Mouse (Mus musculus): ENCODE results near the gene Garnl3.

- TF ChIP-seq CTCF (IDR thresholded peaks at IDR 0.05; ENCODE audit: low read depth): no peak
- TF ChIP-seq EP300 (IDR thresholded peaks at IDR 0.05; ENCODE audit: low read depth): no peak
Observed at GRCm38 (mm10) chr2:33167060-33167459, 35.6 kb upstream of the Garnl3 start.

Measured in liver, postnatal 0 days (tissue).